Mouse (Mus musculus): ENCODE data around the gene Ano6.

Gene Ano6

DNA sequence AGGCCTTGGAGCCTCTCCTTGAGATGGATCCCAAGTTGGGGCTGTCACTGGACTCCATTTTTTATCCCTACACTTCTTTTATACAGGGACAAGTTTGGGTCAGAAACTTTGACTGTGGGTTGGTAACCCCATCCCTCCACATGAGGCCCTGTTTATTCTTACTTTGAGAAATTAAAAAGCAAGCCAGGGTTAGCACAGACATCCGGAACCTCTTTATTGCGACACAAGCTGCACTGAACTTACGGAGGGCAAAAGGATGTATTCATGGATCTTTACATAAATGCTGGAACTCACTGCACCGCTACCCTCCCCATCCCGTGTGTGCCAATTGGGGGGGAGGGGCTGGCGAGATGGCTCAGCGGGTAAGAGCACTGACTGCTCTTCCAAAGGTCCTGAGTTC, 105.1 kb downstream of the Ano6 start:
- no peak for DNase-seq

DNA sequence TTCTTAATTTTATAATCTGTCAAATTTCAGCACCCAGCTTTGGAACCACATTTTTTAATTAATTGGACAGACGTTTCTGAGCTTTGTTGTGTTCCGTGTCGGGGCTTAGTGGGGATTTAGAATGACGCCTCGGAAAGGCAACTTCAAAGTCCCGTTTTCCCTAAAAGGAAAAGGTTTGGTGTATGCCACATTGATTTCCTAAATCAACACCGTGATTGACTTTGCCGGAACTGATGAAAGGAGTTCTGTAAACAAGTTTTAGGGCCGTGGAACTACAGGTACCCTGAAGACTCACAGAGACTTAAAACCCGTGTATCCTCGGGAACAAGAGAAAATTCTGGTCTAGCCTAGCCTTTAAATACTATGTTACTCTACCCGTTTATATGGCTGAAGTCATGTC, 107.0 kb downstream of the Ano6 start:
- DNase-seq, result no peak

DNA sequence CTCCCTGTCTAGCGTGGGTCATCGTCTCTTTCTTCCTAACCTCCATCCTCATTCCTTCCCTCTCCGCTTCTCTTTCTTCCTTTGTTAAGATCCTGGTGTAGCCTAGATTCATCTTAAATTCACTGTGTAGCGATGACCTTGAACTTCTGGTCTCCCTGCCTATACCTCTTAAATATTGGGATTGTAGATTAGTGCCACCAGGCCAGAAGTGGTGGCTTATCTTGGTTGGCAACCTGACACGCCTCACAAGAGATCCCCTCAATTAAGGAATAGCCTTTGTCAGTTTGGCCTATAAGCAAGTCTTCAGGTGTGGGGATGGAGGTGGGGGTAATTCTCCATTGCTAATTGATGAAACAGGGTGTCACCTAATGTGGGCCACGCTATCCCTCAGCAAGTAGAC, 107.8 kb downstream of the Ano6 start:
- DNase-seq, result no peak

DNA sequence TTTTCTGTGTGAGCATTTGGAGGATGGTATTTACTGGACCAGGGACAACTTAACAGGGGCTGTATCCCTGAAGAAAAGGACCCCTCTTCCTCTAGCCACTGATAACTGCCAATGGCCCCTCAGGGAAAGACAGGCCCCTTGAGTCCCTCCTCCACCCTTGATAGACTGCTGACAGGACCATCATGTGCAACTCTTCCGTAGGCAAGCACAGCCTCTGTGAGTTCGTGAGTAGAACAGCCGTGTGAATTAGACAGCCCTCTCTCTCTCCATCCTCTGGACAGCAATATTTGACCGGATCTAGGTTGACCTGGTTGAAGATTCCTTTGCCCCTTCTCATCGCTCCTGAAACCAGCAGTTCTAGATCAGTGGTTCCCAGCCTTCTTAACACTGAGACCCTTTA, 111.8 kb downstream of the Ano6 start:
- DNase-seq, result no peak

DNA sequence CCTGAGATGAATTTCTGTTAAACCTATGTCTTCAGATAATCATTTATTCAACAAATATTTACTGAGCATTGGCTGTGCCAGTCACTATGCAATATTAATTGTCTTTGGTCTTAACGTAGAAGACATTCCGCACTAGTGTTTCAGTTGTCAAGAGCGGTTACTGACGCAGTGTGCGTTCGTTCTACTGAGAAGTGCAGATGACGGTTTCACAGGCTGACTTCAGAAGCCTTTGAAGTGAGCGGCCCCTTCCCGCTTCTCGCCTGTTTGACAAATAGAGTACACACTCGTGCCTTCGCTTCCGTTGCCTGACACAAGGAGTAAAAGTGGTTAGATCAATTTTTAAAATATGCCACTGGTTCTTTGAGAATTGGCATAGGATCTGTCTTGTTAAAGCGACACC, 113.6 kb downstream of the Ano6 start:
- no peak for DNase-seq

DNA sequence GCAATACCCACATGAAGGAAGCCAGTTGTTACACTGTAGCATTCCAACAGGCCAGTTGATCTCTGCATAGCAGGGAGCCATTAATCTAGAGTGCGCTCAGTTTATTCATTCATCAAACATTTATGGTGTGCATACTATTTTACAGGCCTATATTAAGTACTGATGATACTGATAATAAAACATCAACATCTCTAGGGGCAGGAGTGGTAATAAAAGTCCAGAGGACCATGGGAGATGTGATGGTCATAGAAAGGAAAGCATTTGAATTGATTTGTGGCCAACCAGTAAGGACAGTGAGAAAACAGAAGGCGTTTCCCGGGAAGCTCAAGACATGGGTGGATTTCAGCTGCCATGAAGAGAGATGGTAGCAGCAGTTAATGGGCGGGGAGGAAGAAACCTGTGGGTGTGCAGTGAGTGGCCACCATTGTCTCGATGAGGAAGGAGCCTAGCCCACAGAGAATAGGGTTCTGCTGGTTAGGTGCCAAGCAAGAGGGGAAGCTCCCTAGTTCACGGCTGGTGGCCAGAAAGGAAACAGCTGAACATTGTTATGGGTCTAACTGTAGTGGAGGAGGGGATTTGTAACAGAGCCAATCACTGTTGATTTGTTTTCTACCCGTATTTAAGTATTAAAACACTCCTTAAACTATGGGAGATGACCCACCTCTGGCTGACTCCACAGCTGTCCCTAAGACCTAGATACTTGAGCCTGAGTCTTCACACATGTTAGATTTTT, 115.5 kb downstream of the Ano6 start:
- DNase-seq, result no peak

DNA sequence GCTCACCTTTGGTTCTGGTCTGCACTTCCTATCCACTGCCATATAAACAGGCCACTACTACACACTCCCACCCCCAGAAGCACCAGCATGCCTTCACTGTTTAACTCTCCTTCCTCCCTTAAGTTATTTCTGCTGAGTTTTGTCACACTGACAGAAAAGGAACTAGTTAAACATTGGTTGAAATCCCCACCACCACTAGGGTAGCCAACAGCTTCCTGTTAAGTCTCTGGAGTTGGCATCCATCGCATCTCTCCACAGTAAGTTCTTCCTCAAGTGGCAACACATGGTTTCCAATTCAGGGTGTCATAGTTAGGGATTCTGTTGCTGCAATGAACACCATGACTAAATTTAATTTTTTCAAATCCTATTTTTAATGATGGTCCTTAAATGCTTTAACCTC, 116.2 kb downstream of the Ano6 start:
- no peak for DNase-seq

DNA sequence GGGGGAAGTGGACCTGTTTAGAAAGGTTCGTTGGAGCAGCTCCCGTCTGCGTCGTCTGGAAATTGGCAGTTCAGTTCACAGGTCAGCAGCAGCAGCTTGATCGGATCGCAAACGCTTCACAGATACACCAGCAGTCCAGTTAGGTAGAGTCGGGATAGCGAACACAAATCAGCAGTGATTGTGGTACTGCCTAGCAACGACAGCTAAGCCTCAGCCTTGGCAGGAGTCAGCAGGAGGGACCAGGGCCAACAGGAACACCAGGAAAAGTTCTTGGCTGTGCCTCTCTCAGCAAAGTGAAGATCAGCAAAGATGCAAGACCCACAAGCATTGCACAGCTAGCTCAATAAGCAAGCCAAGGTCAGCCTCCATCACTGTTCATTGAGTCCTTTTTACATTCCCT, 116.7 kb downstream of the Ano6 start:
- peak; percentile 5 for DNase-seq

DNA sequence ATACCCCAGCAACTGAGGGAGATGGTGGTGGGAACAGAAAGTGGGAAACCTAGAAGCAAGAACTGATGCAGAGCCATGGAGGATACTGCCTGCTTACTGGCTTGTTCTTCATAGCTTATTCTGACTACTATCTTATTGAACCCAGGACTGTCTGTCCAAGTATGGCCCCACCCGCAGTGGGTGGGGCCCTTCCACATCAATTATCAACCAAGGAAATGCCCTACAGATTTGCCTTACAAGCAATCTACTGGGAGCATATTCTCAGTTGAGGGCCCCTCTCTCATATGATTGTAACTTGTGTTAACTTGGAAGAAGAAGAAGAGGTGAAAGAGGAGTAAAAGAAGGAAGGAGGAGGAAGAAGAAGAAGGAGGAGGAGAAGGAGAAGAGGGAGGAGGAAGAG, 117.3 kb downstream of the Ano6 start:
- DNase-seq, result no peak

DNA sequence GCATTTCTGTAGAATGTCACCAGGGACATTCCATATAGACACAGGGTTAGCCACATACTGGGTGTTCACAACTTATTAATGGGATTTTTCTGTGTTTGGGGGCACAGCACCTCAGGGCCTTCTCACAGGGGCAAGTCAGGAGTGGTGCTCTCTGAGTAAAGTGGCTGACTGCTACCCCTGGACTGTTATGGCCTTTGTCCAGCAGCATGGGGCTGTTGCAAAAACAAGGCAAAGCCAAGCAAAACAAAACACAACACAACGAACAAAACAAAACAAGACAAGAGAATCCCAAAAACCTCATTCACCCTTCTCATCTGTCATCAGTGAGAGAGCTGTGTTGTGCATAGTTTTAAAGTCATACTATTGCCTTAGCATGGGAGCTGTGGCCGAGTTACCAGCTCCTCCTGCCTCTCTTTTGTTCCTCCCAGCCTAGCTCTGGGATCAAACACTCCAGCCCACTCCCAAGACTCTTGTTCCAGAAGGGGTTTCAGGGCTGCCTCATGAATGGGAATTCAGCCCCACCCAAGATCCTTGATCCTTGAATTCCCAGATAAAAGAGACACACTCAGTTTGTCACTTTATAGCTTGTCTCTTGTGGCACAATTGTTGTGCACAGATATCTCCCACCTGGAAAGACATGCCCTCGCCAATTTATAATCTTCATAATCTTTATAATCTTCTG, 119.6 kb downstream of the Ano6 start:
- DNase-seq, result no peak

DNA sequence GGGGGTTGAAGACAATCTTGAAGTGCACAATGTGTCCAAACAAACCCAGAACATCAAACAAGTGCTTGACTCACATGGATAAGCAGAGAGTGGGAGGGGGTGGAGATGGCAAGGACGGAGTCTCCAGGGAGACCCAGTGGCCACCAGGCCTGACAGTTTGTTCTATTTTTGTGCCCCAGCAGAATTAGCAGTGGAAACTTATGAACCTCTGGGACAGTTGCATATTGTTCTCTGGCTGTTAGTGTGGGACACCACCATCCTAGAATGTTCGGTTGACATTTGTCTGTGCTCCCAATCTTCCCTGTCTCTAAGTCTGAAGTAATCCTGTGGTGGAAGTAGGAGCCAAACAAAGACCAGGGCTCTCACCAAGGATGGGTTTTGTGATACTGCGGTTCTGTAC, 124.3 kb downstream of the Ano6 start:
- no peak for DNase-seq

DNA sequence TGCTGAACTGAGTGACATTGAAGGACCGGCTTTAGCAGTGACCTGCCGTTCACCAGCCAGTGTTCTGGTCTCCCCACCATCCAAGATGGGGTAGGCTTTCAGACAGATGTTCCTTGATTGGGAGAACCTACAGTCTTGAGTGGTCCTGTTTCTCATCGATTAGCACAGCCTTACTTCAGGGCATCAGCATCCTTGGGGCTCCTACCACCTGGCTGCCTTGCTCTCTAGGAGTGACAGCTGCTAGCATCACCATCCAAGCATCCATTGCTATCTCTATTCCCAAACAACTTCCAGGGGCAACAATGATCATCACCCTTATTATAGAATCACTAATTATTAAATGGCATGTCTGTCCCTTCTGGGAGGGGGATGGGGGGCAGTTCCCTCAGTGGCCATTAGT, 124.8 kb downstream of the Ano6 start:
- no peak for DNase-seq

DNA sequence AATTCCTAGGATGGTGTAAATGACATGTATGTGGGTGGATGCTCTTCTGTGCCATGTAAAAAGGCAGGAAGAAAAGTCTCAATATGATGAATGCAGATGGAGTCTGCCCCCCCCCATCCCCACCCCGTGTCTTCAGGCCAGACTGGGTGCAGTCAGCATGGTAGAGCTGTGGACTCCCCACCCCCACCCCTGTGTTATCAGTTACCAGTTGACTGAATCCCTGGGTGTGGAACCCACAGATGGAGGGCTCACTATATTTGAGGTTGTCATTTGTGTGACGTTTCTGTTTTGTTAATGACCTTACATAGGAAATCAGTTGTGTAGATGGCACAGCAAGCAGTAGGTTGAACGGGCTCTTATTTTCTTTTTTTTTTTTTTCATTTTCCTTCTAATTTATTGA, 126.7 kb downstream of the Ano6 start:
- no peak for DNase-seq

DNA sequence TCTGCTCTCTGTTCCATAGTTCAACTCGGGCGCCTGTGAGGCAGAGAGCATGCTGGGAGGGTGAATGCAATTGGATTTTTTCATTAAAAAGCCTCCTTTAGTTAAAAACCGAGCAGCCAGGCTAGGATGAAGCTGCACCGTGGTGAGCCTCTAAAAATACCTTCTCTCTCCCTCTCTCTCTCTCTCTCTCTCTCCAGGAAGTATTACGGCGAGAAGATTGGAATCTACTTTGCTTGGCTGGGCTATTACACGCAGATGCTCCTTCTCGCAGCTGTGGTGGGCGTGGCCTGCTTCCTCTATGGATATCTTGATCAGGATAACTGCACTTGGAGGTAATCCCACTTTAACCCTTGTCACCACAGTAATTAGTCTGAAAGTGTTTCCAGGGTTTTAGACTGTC, 129.4 kb downstream of the Ano6 start:
- no peak for DNase-seq

DNA sequence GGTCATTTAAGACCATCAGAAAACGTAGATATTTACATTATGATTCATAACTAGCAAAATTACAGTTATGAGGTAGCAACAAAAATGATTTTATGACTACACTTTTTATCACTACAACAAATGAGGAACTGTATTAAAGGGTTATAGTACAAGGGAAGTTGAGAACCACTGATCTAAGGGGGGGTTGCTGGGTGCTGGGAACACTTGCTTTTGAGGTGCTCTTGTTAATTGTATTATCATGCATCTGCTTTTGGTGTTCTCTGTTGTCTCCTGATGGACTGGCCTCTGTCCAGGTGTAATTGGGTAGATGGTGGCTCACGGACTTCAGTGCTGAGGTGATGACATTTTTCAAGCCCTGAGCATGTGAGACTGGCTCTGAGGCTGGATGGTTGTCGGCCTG, 130.4 kb downstream of the Ano6 start:
- no peak for DNase-seq

DNA sequence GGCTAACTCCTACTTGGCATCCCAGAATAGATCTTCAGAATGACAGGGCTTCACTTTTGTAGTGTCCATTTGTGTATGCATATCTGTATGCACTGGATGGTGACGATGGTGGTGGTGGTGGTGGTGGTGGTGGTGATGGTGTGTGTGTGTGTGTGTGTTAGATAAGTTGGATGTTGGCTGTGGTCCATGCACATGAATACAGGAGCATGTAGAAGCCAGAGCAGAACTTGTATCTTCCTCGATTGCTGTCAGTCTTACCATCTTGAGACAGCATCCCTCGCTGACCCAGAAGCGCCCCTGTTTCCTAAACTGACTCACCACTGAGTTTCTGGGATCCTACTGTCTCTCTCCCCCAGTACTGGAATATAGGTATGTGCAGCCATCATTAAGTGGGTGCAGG, 131.0 kb downstream of the Ano6 start:
- DNase-seq, result no peak

DNA sequence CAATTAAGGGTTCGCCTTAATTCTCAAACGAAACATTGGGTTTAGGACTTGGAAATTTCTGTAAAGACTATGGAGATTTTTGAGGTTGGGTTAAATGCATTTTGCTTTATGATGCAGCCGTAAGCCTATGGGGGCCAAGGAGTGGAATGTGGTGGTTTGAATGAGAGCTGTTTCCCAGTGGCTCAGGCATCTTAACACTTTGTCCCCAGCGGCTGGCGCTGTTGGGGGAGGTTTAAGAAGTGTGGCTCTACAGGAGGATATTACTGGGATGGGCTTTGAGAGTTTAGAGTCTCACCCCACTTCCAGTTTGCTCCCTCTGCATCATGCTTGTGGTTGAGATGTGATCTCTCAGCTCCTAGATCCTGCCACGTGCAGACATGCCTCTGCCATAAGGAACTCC, 131.9 kb downstream of the Ano6 start:
- DNase-seq, result no peak

DNA sequence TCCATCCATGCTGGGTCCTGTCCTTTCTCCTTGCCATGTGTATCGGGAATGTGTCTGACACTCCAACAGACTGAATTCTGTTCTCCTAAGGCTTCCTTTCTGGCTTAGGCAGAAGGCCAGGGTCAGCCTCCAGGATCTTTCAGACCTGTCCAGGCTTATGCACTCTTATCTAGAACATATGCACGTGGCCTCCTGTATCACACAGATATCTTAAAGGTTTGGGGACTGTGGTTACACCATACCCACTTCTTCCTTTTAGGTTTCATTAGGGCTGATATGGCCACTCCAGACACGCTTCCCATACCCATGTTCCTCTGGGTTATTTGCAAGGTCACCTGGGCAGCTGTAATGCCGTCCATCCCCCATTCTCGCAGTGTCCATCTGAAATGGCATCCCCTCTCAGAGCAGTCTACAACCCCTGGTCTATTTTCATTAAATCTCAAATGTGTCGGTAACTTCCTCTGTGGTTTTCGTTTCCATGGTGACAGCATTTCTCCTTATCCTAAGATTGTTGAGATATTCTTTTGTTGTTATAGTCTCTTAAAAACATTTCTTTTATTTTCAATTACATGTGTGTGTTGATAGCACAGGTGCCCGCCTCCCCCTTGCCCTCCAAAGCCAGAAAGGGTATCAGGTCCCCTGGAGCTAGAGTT, 134.8 kb downstream of the Ano6 start:
- DNase-seq, result no peak

DNA sequence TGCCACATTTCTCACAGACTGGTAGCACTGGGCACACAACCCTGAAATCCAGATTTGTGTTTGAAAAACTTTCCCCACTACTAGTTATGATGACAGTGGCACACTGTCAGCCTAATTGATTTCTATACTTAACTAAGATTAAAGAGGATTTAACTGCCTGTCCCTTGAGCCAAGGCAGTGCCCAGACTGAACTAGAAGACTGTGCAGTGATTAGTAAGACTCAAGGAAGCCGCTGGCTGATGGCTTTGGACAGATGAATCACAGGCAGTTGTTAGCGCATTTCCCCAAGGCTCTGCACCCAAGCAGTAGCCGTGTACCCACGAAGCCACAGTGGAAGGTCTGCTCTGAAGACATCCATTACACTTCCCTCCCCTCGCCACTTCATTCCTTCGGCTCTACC, 138.4 kb downstream of the Ano6 start:
- no peak for DNase-seq

DNA sequence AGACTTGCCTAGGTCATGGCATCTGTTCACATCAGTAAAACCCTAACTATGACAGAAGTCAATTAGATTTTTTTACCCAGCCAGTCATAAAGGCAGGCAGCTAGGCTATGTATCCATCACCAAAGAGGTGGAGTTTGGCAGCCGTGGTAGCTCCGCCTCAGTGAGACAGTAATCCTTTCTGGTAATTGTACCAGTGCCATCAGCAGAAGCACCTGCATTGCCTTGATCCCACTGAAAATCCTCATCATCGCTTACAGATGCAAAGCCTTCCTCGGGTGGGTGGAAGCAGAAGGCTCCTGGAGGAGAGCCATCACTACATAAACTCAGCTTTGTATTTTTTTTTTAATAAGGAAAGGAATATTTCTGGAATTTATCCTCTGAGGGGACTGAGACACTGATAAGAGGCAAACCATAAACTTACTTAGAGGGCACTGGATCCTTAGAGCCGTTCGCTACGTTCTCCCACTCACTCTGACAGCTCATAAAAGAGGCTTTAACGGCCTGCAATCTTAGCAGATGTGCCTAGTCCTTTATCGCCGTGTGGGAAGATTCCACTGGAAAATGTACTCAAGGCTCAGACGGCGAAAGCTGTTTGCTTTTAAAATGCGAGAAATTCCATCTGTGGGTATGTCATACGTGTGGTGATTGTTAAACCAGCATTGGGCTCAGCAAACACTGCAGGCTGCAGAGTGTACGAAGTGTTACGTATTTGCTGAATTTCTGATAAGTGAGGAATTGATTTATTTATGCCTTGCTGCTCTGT, 140.6 kb downstream of the Ano6 start:
- no peak for DNase-seq

DNA sequence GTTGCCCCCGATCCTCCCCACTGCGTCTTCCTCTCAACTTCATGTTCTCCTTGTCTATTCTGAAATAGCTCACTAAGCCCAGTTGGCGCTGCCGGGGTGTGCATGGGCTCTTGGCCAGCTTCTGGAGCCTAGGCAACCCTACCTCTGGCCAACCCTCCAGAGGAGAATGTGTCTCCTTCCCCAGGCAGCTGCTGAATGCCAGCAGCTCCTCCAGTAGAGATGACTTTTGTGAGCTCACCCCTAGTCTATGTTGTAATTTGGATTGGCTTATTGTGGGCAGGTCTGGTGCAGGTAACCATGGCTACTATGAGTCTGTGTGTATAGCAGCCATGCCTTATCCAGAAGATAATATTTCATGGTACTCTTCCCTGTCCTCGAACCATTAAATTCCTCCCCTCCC, 141.7 kb downstream of the Ano6 start:
- DNase-seq, result peak; percentile 19

DNA sequence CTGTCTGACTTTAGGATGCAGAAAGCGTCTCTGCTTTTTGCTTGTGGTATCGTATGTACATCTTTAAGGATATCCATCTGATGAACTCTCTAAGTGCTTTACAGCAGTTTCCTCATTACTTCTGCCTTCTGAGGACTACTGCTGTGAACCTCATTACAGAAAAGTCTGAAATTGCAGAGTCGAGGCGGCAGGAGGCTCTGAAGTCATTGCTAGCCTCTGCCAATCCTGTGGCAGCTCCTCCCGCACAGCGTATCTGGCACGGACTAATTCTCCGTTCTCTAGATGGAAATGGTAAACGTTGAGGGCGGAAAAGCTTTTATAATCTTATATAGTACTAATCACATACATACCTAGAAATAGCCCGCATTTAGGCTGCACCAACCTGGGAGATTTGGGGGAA, 144.5 kb downstream of the Ano6 start:
- DNase-seq, result no peak

DNA sequence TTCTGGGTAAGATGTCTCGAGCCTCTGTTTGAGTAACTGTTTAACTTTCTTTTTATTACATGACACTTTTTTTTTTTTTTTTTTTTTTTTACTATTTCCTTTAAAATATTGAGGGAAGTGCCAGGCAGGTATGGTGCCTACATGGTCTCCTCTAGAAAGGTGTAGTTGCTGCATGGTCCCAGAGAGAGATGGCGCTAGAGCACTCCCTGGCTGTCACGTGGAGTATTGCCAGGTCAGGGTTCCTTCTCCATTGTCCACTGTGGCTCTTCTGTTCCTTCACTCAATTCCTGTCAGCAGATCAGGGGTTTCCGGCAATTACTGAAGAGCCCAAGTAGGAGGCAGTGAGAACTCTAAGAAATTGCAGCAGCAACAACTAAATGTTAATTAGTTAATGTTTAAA, 152.8 kb downstream of the Ano6 start:
- no peak for DNase-seq

DNA sequence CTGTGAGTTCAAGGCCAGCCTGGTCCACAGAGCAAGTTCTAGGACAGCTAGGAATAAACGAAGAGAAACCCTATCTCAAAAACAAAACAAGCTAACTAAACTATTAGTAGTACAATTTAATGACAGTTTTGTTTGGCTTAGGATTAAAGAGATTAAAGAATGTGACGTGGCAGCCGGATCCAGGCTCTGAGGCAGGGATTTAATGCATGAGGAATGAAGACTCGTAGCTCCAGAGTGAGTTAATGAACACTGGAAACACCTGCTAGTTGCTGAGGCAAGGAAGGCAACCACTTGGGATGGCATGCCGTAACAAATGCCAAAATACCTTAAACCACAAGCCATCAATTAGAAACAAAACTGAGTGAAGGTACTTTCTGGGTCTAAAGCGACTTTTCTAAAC, 153.7 kb downstream of the Ano6 start:
- DNase-seq, result no peak
